Mouse (Mus musculus) stomach, postnatal 0 days (tissue): Measurements from ENCODE around the gene Epb41l5.

ENCODE experiments used
- CTCF ChIP-seq: IDR thresholded peaks from 2 replicates; pipeline ENCODE4 v1.5.1; 2016; ENCODE audit warnings: antibody characterized with exemption, low read depth, mild to moderate bottlenecking, moderate library complexity
- EP300 ChIP-seq: optimal IDR thresholded peaks from 2 replicates; pipeline ENCODE3; 2016; ENCODE audit warnings: antibody characterized with exemption

DNA sequence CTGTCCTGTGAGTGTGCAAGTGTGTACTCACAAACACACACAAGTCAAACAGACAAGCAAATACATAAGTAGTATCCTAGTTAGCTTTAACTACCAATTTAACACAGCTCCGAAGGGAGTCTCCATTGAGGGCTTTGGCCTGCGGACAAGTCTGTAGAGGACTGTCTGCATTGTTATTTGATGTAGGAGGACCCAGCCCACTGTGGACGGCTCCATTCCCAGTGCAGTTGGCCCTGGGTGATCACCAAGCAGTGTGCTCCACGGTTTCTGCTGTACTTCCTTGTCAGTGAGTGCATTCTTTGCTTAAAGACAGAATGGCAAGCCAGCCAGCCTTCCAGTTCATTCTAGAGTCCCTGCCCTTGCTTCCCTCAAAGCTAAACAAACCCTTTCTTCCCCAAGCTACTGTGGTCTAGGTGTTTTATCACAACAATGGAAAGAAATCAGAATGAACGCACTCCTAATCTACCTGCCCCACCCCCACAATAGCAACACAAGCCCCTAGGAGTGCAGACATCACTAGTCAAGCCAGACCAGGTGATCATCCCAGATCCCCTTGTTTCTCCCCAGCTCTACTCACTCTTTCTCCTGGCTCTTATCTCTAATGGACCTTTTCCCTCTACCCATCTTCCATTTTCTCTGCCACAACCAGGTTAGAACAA is 151.3 kb downstream of the Epb41l5 start:
- TF ChIP-seq EP300 (no peak), CTCF (no peak)
